Mouse (Mus musculus): ENCODE data around the gene Mmel1.

The Mmel1 gene

GRCm38 (mm10) chr4:154864961-154865760 lies 4.2 kb upstream of the Mmel1 start:
- peak; percentile 32 for DNase-seq

- no peak for DNase-seq
Observed at GRCm38 (mm10) chr4:154866391-154866790, 3.0 kb upstream of the Mmel1 start.

- DNase-seq, result no peak
Observed at GRCm38 (mm10) chr4:154867257-154867656, 2.1 kb upstream of the Mmel1 start.

DNA sequence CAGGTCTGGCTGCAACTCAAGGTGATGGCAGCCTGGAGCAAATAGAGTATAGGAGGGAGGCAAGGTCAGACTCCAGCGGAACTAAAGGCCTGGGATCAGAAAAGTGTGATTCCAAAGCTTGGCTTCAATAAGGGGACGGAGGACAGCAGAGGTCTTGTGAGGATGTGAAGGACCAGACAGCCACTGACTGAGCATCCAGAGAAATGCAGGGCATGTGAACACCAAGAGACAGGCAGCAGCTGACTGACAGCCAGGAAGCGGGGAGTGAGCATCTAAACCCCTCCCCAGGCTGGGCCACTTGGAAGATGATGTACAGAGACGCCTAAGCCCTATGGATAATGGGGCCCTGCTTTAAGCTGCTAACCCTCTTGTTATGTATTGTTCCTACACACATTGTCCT lies 1.3 kb downstream of the Mmel1 start:
- no peak for DNase-seq

GRCm38 (mm10) chr4:154871757-154872251 lies 2.4 kb downstream of the Mmel1 start:
- DNase-seq, result no peak

GRCm38 (mm10) chr4:154873186-154873585 lies 3.8 kb downstream of the Mmel1 start:
- DNase-seq, result no peak

- DNase-seq, result peak; percentile 95
Observed at GRCm38 (mm10) chr4:154877864-154878548, 8.6 kb downstream of the Mmel1 start.

GRCm38 (mm10) chr4:154880730-154881129 lies 11.3 kb downstream of the Mmel1 start:
- DNase-seq, result peak; percentile 40

DNA sequence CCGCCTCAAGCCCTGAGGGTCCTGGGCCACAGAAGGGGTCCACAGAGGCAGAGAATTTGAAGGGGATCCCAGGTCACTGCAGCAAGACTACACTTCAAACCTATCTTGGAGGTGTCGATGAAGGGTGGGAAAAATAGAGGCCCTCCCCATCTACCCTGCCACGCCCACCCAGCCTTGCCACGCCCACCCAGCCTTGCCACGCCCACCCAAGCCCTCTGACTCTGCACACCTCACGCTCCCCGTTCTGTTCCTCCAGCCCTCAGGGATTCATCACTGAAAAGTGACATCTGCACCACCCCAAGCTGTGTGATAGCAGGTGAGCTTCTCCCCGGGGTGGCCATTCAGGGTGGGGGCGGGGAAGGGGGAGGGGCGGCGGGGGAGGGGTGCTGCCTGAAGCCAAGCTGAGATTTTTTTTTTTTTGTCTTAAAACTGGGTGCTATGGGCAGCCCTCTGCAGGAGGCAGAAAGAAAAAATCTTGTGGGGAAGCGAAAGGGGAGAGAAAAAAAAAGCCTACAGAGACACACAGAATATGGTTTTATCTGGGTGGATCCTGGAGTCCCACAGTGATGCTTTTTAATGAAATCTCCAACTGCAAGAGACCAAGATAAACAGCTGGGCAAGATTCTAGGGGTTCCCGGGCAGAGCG lies 12.8 kb downstream of the Mmel1 start:
- no peak for DNase-seq

DNA sequence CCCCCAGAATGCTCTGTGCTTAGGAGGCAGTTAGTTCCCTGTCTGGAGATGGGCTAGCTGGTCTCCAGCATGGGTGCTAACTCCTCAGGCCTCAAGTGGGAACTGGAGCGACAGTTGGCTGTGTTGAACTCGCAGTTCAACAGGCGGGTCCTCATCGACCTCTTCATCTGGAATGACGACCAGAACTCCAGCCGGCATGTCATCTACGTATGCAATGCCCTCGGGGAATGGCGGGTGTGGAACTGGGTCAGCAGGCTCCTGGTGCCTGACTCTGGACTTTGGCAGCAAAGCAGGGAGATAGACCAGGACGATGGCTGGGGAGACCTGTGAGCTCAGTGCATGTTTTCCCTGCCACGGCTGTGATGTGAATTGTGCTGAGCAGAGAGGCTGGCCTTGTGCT lies 16.0 kb downstream of the Mmel1 start:
- no peak for DNase-seq

DNA sequence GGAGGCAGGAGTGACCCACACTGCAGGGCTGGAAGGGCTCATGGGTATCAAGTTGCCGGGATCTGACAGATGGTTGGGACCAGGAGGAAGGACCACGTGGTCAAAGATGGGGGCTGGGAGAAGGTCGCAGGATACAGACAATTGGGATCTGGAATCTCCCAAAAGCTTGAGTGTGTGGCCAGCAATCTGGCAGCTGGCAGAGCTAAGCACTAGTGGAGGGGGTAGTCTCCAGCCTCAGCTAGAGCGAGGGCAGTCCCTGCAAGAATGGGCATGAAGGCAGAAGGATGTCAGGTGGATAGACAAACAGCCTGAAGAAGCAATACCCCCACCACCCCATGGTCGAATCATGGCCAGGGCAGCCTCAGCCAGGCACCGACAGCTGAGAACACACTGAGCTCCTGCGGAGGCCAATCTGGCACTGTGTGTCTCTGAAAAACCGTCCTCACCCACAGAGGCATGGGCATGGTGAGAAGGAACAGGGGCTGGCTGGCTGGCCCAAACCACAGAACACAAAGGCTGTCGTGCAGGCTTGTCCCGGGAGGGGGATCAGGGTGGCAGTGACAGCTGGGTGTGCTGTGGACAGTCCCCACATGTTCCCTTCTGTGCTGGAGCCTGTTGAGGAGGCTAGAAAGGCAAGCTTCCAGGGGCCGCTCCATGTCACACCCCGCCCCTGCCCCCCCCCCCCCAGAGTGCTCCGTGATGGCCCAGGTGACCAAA lies 17.6 kb downstream of the Mmel1 start:
- DNase-seq, result no peak

- DNase-seq, result no peak
Observed at GRCm38 (mm10) chr4:154887593-154888250, 18.3 kb downstream of the Mmel1 start.

DNA sequence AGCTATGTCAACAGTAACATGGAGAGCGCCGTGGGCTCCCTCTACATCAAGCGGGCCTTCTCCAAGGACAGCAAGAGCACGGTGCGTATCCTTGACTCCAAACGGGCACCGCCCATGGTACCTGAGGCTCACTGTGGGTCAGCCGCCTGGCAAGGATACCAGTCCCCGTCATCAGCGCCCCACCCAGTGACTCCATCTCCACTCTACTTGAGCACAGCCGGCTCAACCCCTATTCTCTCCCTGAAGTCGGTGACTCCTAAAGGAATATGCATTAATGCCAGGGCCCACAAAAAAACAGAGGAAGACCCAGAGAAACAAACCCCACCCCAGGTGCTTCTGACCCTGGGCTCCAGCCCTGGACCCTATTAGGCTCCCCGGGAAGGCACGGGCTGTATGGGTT lies 21.5 kb downstream of the Mmel1 start:
- DNase-seq, result no peak

- DNase-seq, result no peak
Observed at GRCm38 (mm10) chr4:154895549-154895948, 26.2 kb downstream of the Mmel1 start.

GRCm38 (mm10) chr4:154897676-154898465 lies 28.5 kb downstream of the Mmel1 start:
- no peak for DNase-seq

GRCm38 (mm10) chr4:154898506-154899446 lies 29.4 kb downstream of the Mmel1 start, which contains the start of gene Fam213b:
TSS of gene Fam213b (minus strand) at chr4:154899135.
- DNase-seq, result peak; percentile 89

GRCm38 (mm10) chr4:154902371-154902770 lies 33.0 kb downstream of the Mmel1 start:
- no peak for DNase-seq

GRCm38 (mm10) chr4:154904185-154905071 lies 35.0 kb downstream of the Mmel1 start:
- peak; percentile 85 for DNase-seq

- peak; percentile 88 for DNase-seq
Observed at GRCm38 (mm10) chr4:154907833-154908232, 38.4 kb downstream of the Mmel1 start.
